Mouse (Mus musculus) c-Kit-negative CD71-positive TER-119-positive erythroid progenitor cells, embryonic 14.5 days (primary cell): ENCODE results near the gene Frs3.
"Not testable (repeated sequence)": the region's sequence is repeated elsewhere in the genome, so short reads cannot be mapped to it uniquely, and the experiment has no call there.

Source experiments
- DNase-seq: peaks from one replicate; pipeline ENCODE4 v3.0.0-alpha.2; 2013; ENCODE audit warnings: low read depth, low spot score

The Frs3 gene

GRCm38 (mm10) chr17:47688608-47689575, at the start of gene Frs3:
Gene Frs3, plus strand, starts transcription at chr17:47689030.
- no peak for DNase-seq

- DNase-seq = no peak
These were observed 45.8 kb upstream of the Frs3 start for GRCm38 (mm10) chr17:47642992-47643391.

GRCm38 (mm10) chr17:47646683-47647082, 42.1 kb upstream of the Frs3 start:
- DNase-seq = peak; percentile 60

GRCm38 (mm10) chr17:47648966-47649365, 39.9 kb upstream of the Frs3 start:
- no peak for DNase-seq

GRCm38 (mm10) chr17:47651953-47652352, 36.9 kb upstream of the Frs3 start:
- no peak for DNase-seq

- DNase-seq = not testable (repeated sequence)
These were observed 34.5 kb upstream of the Frs3 start for GRCm38 (mm10) chr17:47654346-47654745.

- DNase-seq = no peak
These were observed 33.1 kb upstream of the Frs3 start for GRCm38 (mm10) chr17:47655697-47656096.

GRCm38 (mm10) chr17:47657901-47658300, 30.9 kb upstream of the Frs3 start:
- DNase-seq = no peak

GRCm38 (mm10) chr17:47658741-47659243, 30.0 kb upstream of the Frs3 start:
- no peak for DNase-seq

GRCm38 (mm10) chr17:47663009-47663713, 25.7 kb upstream of the Frs3 start:
- no peak for DNase-seq

GRCm38 (mm10) chr17:47664474-47664873, 24.4 kb upstream of the Frs3 start:
- no peak for DNase-seq

GRCm38 (mm10) chr17:47669166-47669565, 19.7 kb upstream of the Frs3 start:
- no peak for DNase-seq

GRCm38 (mm10) chr17:47671988-47672310, 16.9 kb upstream of the Frs3 start:
- DNase-seq = no peak

GRCm38 (mm10) chr17:47672311-47673111, 16.3 kb upstream of the Frs3 start:
- DNase-seq = no peak

- no peak for DNase-seq
These were observed 12.2 kb upstream of the Frs3 start for GRCm38 (mm10) chr17:47676581-47676980.

- DNase-seq = no peak
These were observed 10.6 kb upstream of the Frs3 start for GRCm38 (mm10) chr17:47678238-47678637.

- DNase-seq = no peak
These were observed 10.1 kb upstream of the Frs3 start for GRCm38 (mm10) chr17:47678702-47679101.

GRCm38 (mm10) chr17:47682836-47683235, 6.0 kb upstream of the Frs3 start:
- no peak for DNase-seq

GRCm38 (mm10) chr17:47687409-47688343, 1.2 kb upstream of the Frs3 start:
- DNase-seq = peak; percentile 80

GRCm38 (mm10) chr17:47688344-47688607, 554 bp upstream of the Frs3 start, which contains the start of gene Tomm6:
Gene Tomm6, minus strand, starts transcription at chr17:47688386.
- no peak for DNase-seq

- no peak for DNase-seq
These were observed 1.1 kb downstream of the Frs3 start for GRCm38 (mm10) chr17:47689894-47690293.
